25 mouse cellular contexts compared by ENCODE assay signal in the genomic region with DNA sequence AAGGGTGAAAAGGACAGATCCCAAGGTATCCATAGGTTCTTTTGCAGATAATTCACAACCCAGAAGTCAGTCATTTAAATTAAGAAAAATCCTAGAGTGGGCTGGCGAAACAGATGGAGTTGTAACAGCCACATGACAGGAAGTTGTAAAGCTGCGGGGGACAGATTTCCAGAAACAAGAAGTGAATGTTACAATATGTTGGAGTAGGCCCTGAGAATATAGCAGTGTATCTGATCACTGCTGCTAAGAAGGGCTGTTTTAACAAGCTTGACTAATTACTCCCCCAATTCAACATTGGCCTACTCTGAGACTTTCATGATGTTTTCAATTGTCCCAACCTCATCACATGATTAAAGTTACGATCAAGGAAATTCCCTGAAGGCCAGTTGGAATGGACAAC.
DNase-seq lines count a peak whose midpoint lies in the region; ATAC-seq and TF ChIP-seq lines count a peak whose summit lies in the region.
"Had no signal": no experiment of that assay in that cellular context is flagged by ENCODE, and none has a peak within 500 bp of the region (broad histone marks: within the 10 kb centered on the region; RNA-seq: fewer than 3 reads in every experiment).

No protein-coding gene starts in this region.

- H3K4me1 ChIP-seq in forebrain, postnatal 0 days (ENCODE audit: insufficient read depth) = no peaks in the 10 kb centered on the region
- H3K4me1 ChIP-seq in forebrain, embryonic 10.5 days = no peaks in the 10 kb centered on the region
- peaks cover 13% of the 10 kb centered on the region for H3K4me1 ChIP-seq in limb, embryonic 12.5 days (replicated peaks)
- no peaks in the 10 kb centered on the region for H3K4me1 ChIP-seq in kidney, embryonic 14.5 days (ENCODE audit: control insufficient read depth, insufficient read depth, low read length)
- H3K4me1 ChIP-seq: heart, embryonic 15.5 days; hindbrain, embryonic 15.5 days; kidney, embryonic 15.5 days; liver, embryonic 13.5 days; midbrain, embryonic 15.5 days; neural tube, embryonic 12.5 days; stomach, embryonic 15.5 days had no signal

- peak; percentile 80 for ATAC-seq in forebrain, postnatal 0 days
- peak; percentile 71; the same call in 1 of the 2 replicates for ATAC-seq in limb, embryonic 12.5 days (ENCODE audit: insufficient number of reproducible peaks, insufficient read depth, low FRiP score, low TSS enrichment, low read depth)
- no peak for ATAC-seq in kidney, embryonic 14.5 days (ENCODE audit: low FRiP score, low TSS enrichment)
- ATAC-seq: intestine, postnatal 0 days had no signal

- no peaks in the 10 kb centered on the region for H3K9me3 ChIP-seq in forebrain, postnatal 0 days (ENCODE audit: low read length)
- no peaks in the 10 kb centered on the region for H3K9me3 ChIP-seq in forebrain, embryonic 10.5 days
- no peaks in the 10 kb centered on the region for H3K9me3 ChIP-seq in limb, embryonic 12.5 days
- no peaks in the 10 kb centered on the region for H3K9me3 ChIP-seq in kidney, embryonic 14.5 days (ENCODE audit: control insufficient read depth, low read length)
- H3K9me3 ChIP-seq: heart, embryonic 15.5 days; hindbrain, embryonic 15.5 days; kidney, embryonic 15.5 days; liver, embryonic 13.5 days; midbrain, embryonic 15.5 days; neural tube, embryonic 12.5 days; stomach, embryonic 15.5 days had no signal

- H3K9ac ChIP-seq in forebrain, postnatal 0 days = no peak overlapping the region
- H3K9ac ChIP-seq in limb, embryonic 12.5 days (replicated peaks) = no peak overlapping the region
- no peak overlapping the region for H3K9ac ChIP-seq in kidney, embryonic 14.5 days (ENCODE audit: low read depth, low read length)
- H3K9ac ChIP-seq: heart, embryonic 15.5 days; hindbrain, embryonic 15.5 days; kidney, embryonic 15.5 days; liver, embryonic 13.5 days; lung, embryonic 14.5 days; midbrain, embryonic 15.5 days; neural tube, embryonic 12.5 days; stomach, embryonic 15.5 days had no signal

- H3K4me2 ChIP-seq in forebrain, postnatal 0 days (ENCODE audit: low read depth) = no peak overlapping the region
- H3K4me2 ChIP-seq in limb, embryonic 12.5 days = no peak overlapping the region
- no peak overlapping the region for H3K4me2 ChIP-seq in kidney, embryonic 14.5 days (replicated peaks; ENCODE audit: low read depth, low read length)
- H3K4me2 ChIP-seq: heart, embryonic 15.5 days; hindbrain, embryonic 15.5 days; kidney, embryonic 15.5 days; liver, embryonic 13.5 days; lung, embryonic 14.5 days; midbrain, embryonic 15.5 days; neural tube, embryonic 12.5 days; stomach, embryonic 15.5 days had no signal

- no peak for TF ChIP-seq CTCF in forebrain, postnatal 0 days (IDR thresholded peaks at IDR 0.05; ENCODE audit: low read depth)

- H3K27me3 ChIP-seq in forebrain, postnatal 0 days (ENCODE audit: insufficient read depth, low read length) = no peaks in the 10 kb centered on the region
- H3K27me3 ChIP-seq in forebrain, embryonic 10.5 days (ENCODE audit: poor library complexity, severe bottlenecking) = no peaks in the 10 kb centered on the region
- H3K27me3 ChIP-seq in limb, embryonic 12.5 days = no peaks in the 10 kb centered on the region
- no peaks in the 10 kb centered on the region for H3K27me3 ChIP-seq in kidney, embryonic 14.5 days (ENCODE audit: control insufficient read depth, insufficient read depth, low read length)
- H3K27me3 ChIP-seq: heart, embryonic 15.5 days; hindbrain, embryonic 15.5 days; kidney, embryonic 15.5 days; liver, embryonic 13.5 days; midbrain, embryonic 15.5 days; neural tube, embryonic 12.5 days; stomach, embryonic 15.5 days had no signal

- H3K27ac ChIP-seq in forebrain, postnatal 0 days (ENCODE audit: low read depth, low read length) = no peak overlapping the region
- no peak overlapping the region for H3K27ac ChIP-seq in forebrain, embryonic 10.5 days
- H3K27ac ChIP-seq in limb, embryonic 12.5 days = 0 out of 2 replicates have a peak overlapping the region, but pooled peaks have one; percentile 12
- H3K27ac ChIP-seq in kidney, embryonic 14.5 days (ENCODE audit: low read depth, low read length) = no peak overlapping the region
- H3K27ac ChIP-seq: heart, embryonic 15.5 days; hindbrain, embryonic 15.5 days; kidney, embryonic 15.5 days; liver, embryonic 13.5 days; neural tube, embryonic 12.5 days; stomach, embryonic 15.5 days had no signal

- intact Hi-C loops in heart, postnatal 36 days (cut with DNase I) = no loop called here

- peak; percentile 26 for DNase-seq in forebrain, postnatal 0 days
- no peak for DNase-seq in forebrain, embryonic 10.5 days (ENCODE audit: extremely low spot score, low spot score)
- DNase-seq in brain, adult 2 months (ENCODE audit: low read depth, low spot score) = peak; percentile 22
- peak; percentile 7 for DNase-seq in layer of hippocampus, adult 9-10 months (ENCODE audit: low spot score)
- no peak for DNase-seq in urinary bladder, postnatal 4 days (ENCODE audit: low spot score in 2 of 2)
- DNase-seq in heart, postnatal 36 days = no peak
- DNase-seq: adrenal gland, postnatal 14 days; cerebellum, adult 9-10 months; gastrocnemius, postnatal 25 days; heart, postnatal 4 days; kidney, postnatal 36 days; liver, embryonic 13.5 days; lung, embryonic 14.5 days; lung, postnatal 36 days; thymus, adult 18-20 months; thymus, postnatal 36 days had no signal

- H3K4me3 ChIP-seq in forebrain, postnatal 0 days (ENCODE audit: low read depth, low read length) = no peak overlapping the region
- no peak overlapping the region for H3K4me3 ChIP-seq in forebrain, embryonic 10.5 days
- no peak overlapping the region for H3K4me3 ChIP-seq in limb, embryonic 12.5 days (replicated peaks)
- no peak overlapping the region for H3K4me3 ChIP-seq in kidney, embryonic 14.5 days (ENCODE audit: low read length)
- H3K4me3 ChIP-seq: heart, embryonic 15.5 days; hindbrain, embryonic 15.5 days; kidney, embryonic 15.5 days; liver, embryonic 13.5 days; midbrain, embryonic 15.5 days; neural tube, embryonic 12.5 days; stomach, embryonic 15.5 days had no signal

- H3K36me3 ChIP-seq in forebrain, postnatal 0 days (ENCODE audit: insufficient read depth) = no peaks in the 10 kb centered on the region
- no peaks in the 10 kb centered on the region for H3K36me3 ChIP-seq in forebrain, embryonic 10.5 days (replicated peaks)
- H3K36me3 ChIP-seq in limb, embryonic 12.5 days = no peaks in the 10 kb centered on the region
- H3K36me3 ChIP-seq in kidney, embryonic 14.5 days (ENCODE audit: control insufficient read depth, insufficient read depth, low read length) = no peaks in the 10 kb centered on the region
- H3K36me3 ChIP-seq: heart, embryonic 15.5 days; hindbrain, embryonic 15.5 days; kidney, embryonic 15.5 days; liver, embryonic 13.5 days; midbrain, embryonic 15.5 days; neural tube, embryonic 12.5 days; stomach, embryonic 15.5 days had no signal

- 84% methylated on average over 3 of the region's 3 CpGs for WGBS in forebrain, postnatal 0 days
- 92% methylated on average over 3 of the region's 3 CpGs for whole genome bisulfite sequencing in forebrain, embryonic 10.5 days
- WGBS in limb, embryonic 12.5 days = 31% methylated on average over 3 of the region's 3 CpGs
- 69% methylated on average over 3 of the region's 3 CpGs for WGBS in kidney, embryonic 14.5 days

Comparison
In these comparisons a context has a peak if more than half of its experiments do, and no peak if none do; other contexts are left out.
1. DNase-seq: peak in forebrain, postnatal 0 days (single experiment), brain, adult 2 months (single experiment) and layer of hippocampus, adult 9-10 months (single experiment); none in forebrain, embryonic 10.5 days (single experiment), urinary bladder, postnatal 4 days (0 of 2) and heart, postnatal 36 days (0 of 2).